Mouse (Mus musculus): ENCODE data around the gene Dlgap3. TPM values are rescaled to one million over a fixed set of nuclear protein-coding genes. Genes with fewer than 3 reads are reported as not detected.

Dlgap3 gene
- total RNA-seq, 2 experiments from 2014 or later, result 218 to 228 TPM

DNA sequence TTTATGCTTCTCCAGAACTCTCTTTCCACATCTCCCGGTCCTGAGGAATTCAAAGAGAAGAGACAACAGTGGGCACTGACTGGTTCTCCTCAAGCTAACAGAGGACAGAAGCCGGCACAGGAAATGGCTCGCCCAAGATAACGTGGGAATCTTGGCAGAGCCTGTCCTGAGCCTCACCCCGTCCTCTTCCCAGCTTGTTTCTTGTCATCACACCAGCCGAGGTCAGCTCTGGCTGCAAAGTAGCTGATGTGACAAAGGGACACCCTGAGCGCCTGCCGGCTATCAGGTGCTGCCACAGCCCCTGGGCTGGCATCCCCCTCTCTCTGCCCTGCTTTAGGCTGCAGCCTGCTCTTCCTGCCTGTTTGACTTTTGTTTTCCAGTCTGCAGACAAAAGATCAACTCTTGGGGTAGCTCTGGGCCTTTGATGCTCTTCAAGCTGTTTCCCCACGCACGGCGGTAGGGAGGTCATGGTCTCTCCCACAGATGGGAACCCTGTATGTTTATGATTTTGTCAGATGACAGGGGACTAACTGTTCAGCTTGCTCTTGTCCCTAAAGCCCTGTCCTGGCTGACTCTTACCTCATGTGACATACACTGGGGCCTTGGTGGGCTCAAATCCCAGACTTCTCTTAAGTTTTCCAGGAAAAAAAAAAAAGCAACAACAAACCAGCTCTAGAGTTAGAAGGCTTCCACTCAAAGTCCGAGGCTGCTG is 89.3 kb downstream of the Dlgap3 start:
- DNase-seq (ENCODE audit: low spot score in 2 of 2), result no peak

DNA sequence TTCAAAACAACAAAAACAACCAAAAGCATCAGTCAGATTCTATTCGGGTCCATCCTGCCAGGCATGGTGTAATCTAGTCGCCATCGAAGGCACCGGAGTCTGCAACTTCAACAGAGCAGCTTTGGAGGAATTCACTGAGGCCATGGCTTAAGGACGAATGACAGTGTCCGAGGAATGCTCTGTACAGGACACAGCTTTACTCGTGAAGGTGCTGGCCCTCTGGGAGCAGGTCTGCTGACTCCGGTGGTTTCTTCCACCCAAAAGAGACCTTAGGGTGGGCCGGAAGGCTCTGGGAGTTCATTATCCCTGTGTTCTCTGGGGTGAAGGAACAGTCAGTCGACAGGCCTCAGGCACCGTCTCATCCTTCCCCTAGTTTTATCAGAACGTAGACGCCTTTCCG is 92.6 kb downstream of the Dlgap3 start:
- no peak for DNase-seq (ENCODE audit: low spot score in 2 of 2)

DNA sequence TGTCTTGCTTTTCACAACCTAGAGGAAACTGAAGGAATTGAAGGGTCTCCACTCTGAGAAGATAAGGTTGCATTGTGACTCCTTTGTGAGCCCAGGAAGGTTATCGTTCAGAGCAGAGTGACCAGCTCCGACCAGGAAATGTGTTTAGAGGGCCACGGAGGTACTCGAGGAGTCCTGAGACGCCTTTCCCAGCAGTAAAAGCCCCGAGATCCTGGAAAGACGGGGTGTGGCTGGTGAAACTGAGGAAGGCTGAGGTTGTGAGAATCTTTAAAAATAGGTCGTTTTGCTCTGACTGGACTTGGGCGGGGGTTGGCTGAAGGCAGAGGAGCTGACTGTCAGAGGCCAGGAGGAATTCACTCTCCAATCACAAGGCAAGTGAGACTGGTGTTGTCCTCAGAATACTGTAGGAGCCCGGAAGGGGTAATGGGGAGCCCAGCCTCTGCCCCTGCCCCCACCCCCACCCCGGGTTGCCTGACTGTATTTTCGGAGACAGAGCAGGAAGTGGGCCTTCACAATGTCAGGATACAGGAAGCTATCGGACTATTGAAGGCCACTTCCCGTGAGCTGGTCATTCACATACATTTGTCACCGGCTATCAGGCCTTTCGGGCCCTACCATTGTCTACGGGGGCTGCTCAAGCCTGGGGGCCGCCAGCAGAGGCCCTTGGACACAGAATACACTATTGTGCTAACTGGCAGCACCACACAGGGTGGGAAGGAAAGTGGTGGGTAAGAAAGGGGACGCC is 94.6 kb downstream of the Dlgap3 start:
- no peak for DNase-seq (ENCODE audit: low spot score in 2 of 2)

DNA sequence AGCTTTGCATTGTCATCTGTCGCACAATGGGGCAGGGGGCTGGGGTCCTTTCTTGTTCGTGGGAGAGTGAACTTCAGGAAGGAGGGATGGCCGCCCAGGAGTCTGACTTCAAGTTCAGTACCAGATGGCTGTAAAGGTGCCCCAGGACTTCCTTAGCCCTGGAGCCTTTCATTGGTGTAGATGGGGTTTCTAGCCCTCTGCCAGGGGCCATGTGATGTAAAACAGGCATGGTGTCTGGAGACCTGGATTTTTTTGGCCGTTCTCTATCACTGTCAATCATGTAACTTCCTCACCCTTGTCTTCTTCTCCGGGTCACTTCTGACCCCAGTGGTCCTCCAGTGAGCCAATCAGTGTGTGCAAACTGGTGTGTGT is 95.2 kb downstream of the Dlgap3 start:
- no peak for DNase-seq (ENCODE audit: low spot score in 2 of 2)

- no peak for DNase-seq (ENCODE audit: low spot score in 2 of 2)
These were observed 109.5 kb downstream of the Dlgap3 start for GRCm38 (mm10) chr4:127278451-127279001.

DNA sequence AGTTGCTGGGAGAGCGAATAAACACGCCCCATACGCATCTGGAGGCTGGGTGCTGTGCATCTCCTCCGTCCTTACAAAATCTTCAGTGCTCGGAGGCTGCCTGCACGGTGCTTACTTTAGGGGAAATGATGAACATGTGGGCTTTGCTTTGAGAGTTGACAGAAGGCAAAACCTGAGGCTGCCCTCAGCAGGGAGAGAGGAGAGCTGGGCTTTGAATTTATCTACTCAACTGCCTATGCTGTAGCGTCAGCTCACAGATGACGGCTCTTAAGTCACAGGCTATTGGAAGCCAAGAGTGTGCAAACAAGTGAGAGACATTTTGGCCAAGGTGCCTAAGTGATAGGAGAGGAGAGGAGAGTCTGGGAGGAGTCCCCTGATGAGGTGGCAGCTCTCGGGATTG is 110.2 kb downstream of the Dlgap3 start:
- no peak for DNase-seq (ENCODE audit: low spot score in 2 of 2)

Other genes with a start within 250 kb of the Dlgap3 start
- gene Zmym4, start 201.1 kb upstream of the Dlgap3 start, total RNA-seq (2021), result 10 to 100 TPM; 53.6 to 55.4 TPM
- 100 to 1,000 TPM; 341 to 376 TPM for gene Sfpq, start 147.9 kb upstream of the Dlgap3 start, total RNA-seq (2021)
- 10 to 100 TPM; 12.5 to 13.9 TPM for gene Zmym1, start 108.1 kb upstream of the Dlgap3 start, total RNA-seq (2021)
- 10 to 100 TPM; 30.5 to 31.8 TPM for gene Zmym6, start 91.8 kb upstream of the Dlgap3 start, total RNA-seq (2021)
- 1 to 10 TPM; 3.0 to 3.7 TPM for gene Tmem35b, start 45.5 kb upstream of the Dlgap3 start, total RNA-seq (2021)
- 10 to 100 TPM; 41.1 to 45.5 TPM for gene Smim12, start 74.6 kb downstream of the Dlgap3 start, total RNA-seq (2021)
- 10 to 100 TPM; 10.7 to 11.1 TPM for gene Gja4, start 144.8 kb downstream of the Dlgap3 start, total RNA-seq (2021)
- under 1 TPM; 0.64 to 0.80 TPM for gene Gjb3, start 161.6 kb downstream of the Dlgap3 start, total RNA-seq (2021)
- gene Gjb4, start 184.9 kb downstream of the Dlgap3 start, total RNA-seq (2021), result not detected
- gene Gjb5, start 189.0 kb downstream of the Dlgap3 start, total RNA-seq (2021), result not detected